Mouse (Mus musculus): ENCODE measurements around the gene Calm2. TPM values are rescaled to one million over a fixed set of nuclear protein-coding genes. Genes with fewer than 3 reads are reported as not detected.

The Calm2 gene
- polyA plus RNA-seq, 1 experiment: 271 TPM

DNA sequence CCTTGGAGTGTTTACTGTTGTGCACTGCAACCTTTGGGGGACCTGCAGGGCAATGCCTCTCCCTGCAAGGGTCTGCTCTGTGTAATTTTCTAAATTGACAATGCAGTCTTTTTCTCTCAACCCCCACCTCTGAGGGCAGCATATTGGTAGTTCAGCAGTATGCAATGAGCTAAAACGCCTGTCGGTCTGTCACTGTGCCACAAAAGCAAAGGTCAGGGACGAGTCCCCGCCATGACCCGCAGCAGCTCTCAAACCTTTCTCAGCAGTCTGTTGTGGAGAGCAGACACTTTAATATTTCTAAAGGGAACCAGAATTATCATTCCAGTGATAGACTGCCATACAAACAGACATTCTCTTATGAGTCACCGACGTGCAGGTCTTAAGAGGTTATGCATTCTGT is 11.2 kb upstream of the Calm2 start:
- Histone ChIP-seq H3K79me2 (ENCODE audit: control insufficient read depth, insufficient read depth) (no peaks in the 10 kb centered on the region), H3K27me3 (ENCODE audit: control insufficient read depth, insufficient read depth, insufficient read length) (no peaks in the 10 kb centered on the region), H3K4me2 (ENCODE audit: low read depth) (no peak overlapping the region), H3K36me3 (ENCODE audit: control insufficient read depth, insufficient read depth) (no peaks in the 10 kb centered on the region), H3ac (ENCODE audit: control insufficient read depth, insufficient read length) (no peak overlapping the region), H3K4me3 (no peak overlapping the region)
- TF ChIP-seq MAX (IDR thresholded peaks at IDR 0.05; ENCODE audit: low read depth) (no peak), POLR2A (IDR thresholded peaks at IDR 0.05; ENCODE audit: insufficient read length, low read depth) (no peak), USF1 (IDR thresholded peaks at IDR 0.05; ENCODE audit: low read depth) (no peak), POLR2AphosphoS2 (IDR thresholded peaks at IDR 0.05; ENCODE audit: insufficient read length, low read depth) (no peak), SRF (IDR thresholded peaks at IDR 0.05; ENCODE audit: control insufficient read depth, insufficient read length, low read depth) (no peak), TCF12 (IDR thresholded peaks at IDR 0.05; ENCODE audit: insufficient read depth, poor library complexity, severe bottlenecking) (no peak), MYOD1 (IDR thresholded peaks at IDR 0.05; ENCODE audit: control insufficient read depth in 1 of 3, insufficient read length in 2 of 3, low read depth in 2 of 3) (no peak), TCF3 (IDR thresholded peaks at IDR 0.05; ENCODE audit: insufficient read length, low read depth) (no peak), REST (IDR thresholded peaks at IDR 0.05; ENCODE audit: insufficient read depth, insufficient read length) (no peak), CEBPB (IDR thresholded peaks at IDR 0.05; ENCODE audit: insufficient read depth, poor library complexity, severe bottlenecking) (no peak), MYOG (IDR thresholded peaks at IDR 0.05; ENCODE audit: control insufficient read depth in 1 of 3, insufficient read depth in 1 of 3, insufficient read length in 2 of 3, low read depth in 2 of 3) (no peak), E2F4 (IDR thresholded peaks at IDR 0.05; ENCODE audit: insufficient read depth) (no peak)

GRCm38 (mm10) chr17:87454121-87454520 is 7.4 kb upstream of the Calm2 start:
- H3ac ChIP-seq (ENCODE audit: control insufficient read depth, insufficient read length): no peak overlapping the region
- H3K4me2 ChIP-seq (ENCODE audit: low read depth): no peak overlapping the region
- no peaks in the 10 kb centered on the region for H3K27me3 ChIP-seq (ENCODE audit: control insufficient read depth, insufficient read depth, insufficient read length)
- H3K79me2 ChIP-seq (ENCODE audit: control insufficient read depth, insufficient read depth): no peaks in the 10 kb centered on the region
- TF ChIP-seq E2F4 (IDR thresholded peaks at IDR 0.05; ENCODE audit: insufficient read depth) (no peak), SRF (IDR thresholded peaks at IDR 0.05; ENCODE audit: control insufficient read depth, insufficient read length, low read depth) (no peak), MYOG (IDR thresholded peaks at IDR 0.05; ENCODE audit: control insufficient read depth in 1 of 3, insufficient read depth in 1 of 3, insufficient read length in 2 of 3, low read depth in 2 of 3) (no peak), CEBPB (IDR thresholded peaks at IDR 0.05; ENCODE audit: insufficient read depth, poor library complexity, severe bottlenecking) (no peak), MAX (IDR thresholded peaks at IDR 0.05; ENCODE audit: low read depth) (no peak), POLR2A (IDR thresholded peaks at IDR 0.05; ENCODE audit: insufficient read length, low read depth) (no peak), TCF12 (IDR thresholded peaks at IDR 0.05; ENCODE audit: insufficient read depth, poor library complexity, severe bottlenecking) (no peak), TCF3 (IDR thresholded peaks at IDR 0.05; ENCODE audit: insufficient read length, low read depth) (no peak), POLR2AphosphoS2 (IDR thresholded peaks at IDR 0.05; ENCODE audit: insufficient read length, low read depth) (no peak), REST (IDR thresholded peaks at IDR 0.05; ENCODE audit: insufficient read depth, insufficient read length) (no peak), USF1 (IDR thresholded peaks at IDR 0.05; ENCODE audit: low read depth) (no peak), MYOD1 (IDR thresholded peaks at IDR 0.05; ENCODE audit: control insufficient read depth in 1 of 3, insufficient read length in 2 of 3, low read depth in 2 of 3) (no peak)
- H3K4me3 ChIP-seq: no peak overlapping the region
- no peaks in the 10 kb centered on the region for H3K36me3 ChIP-seq (ENCODE audit: control insufficient read depth, insufficient read depth)

DNA sequence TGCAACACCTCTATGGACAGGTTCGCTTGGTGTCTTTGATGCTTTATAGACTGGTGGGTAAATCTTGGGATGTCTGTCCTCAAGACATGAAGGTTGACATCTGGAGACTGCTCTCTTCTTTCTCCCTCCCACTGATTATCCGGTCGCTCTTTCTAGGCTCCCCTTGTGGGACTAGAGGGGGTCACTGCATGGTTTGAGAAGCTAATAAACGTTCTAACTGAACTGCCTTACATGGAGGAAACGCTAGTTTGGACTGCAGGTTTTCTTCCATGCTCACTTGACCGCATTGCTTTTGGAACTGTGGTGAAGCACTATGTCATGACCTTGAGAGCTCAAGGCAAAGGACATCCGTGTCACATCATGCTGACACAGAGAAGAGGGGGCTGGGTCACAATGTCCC is 6.6 kb upstream of the Calm2 start:
- H3K4me2 ChIP-seq (ENCODE audit: low read depth): no peak overlapping the region
- H3ac ChIP-seq (ENCODE audit: control insufficient read depth, insufficient read length): no peak overlapping the region
- no peaks in the 10 kb centered on the region for H3K36me3 ChIP-seq (ENCODE audit: control insufficient read depth, insufficient read depth)
- TF ChIP-seq TCF12 (IDR thresholded peaks at IDR 0.05; ENCODE audit: insufficient read depth, poor library complexity, severe bottlenecking): no peak
- TF ChIP-seq MYOG (IDR thresholded peaks at IDR 0.05; ENCODE audit: control insufficient read depth in 1 of 3, insufficient read depth in 1 of 3, insufficient read length in 2 of 3, low read depth in 2 of 3): no peak
- TF ChIP-seq MAX (IDR thresholded peaks at IDR 0.05; ENCODE audit: low read depth): no peak
- TF ChIP-seq TCF3 (IDR thresholded peaks at IDR 0.05; ENCODE audit: insufficient read length, low read depth): no peak
- TF ChIP-seq MYOD1 (IDR thresholded peaks at IDR 0.05; ENCODE audit: control insufficient read depth in 1 of 3, insufficient read length in 2 of 3, low read depth in 2 of 3): no peak
- TF ChIP-seq REST (IDR thresholded peaks at IDR 0.05; ENCODE audit: insufficient read depth, insufficient read length): no peak
- TF ChIP-seq SRF (IDR thresholded peaks at IDR 0.05; ENCODE audit: control insufficient read depth, insufficient read length, low read depth): no peak
- no peak for TF ChIP-seq E2F4 (IDR thresholded peaks at IDR 0.05; ENCODE audit: insufficient read depth)
- no peak for TF ChIP-seq POLR2A (IDR thresholded peaks at IDR 0.05; ENCODE audit: insufficient read length, low read depth)
- no peak for TF ChIP-seq POLR2AphosphoS2 (IDR thresholded peaks at IDR 0.05; ENCODE audit: insufficient read length, low read depth)
- no peak for TF ChIP-seq USF1 (IDR thresholded peaks at IDR 0.05; ENCODE audit: low read depth)
- no peak for TF ChIP-seq CEBPB (IDR thresholded peaks at IDR 0.05; ENCODE audit: insufficient read depth, poor library complexity, severe bottlenecking)
- H3K4me3 ChIP-seq: no peak overlapping the region
- H3K27me3 ChIP-seq (ENCODE audit: control insufficient read depth, insufficient read depth, insufficient read length): no peaks in the 10 kb centered on the region
- no peaks in the 10 kb centered on the region for H3K79me2 ChIP-seq (ENCODE audit: control insufficient read depth, insufficient read depth)

- no peak for TF ChIP-seq MYOD1 (IDR thresholded peaks at IDR 0.05; ENCODE audit: control insufficient read depth in 1 of 3, insufficient read length in 2 of 3, low read depth in 2 of 3)
- no peak for TF ChIP-seq E2F4 (IDR thresholded peaks at IDR 0.05; ENCODE audit: insufficient read depth)
- no peaks in the 10 kb centered on the region for H3K27me3 ChIP-seq (ENCODE audit: control insufficient read depth, insufficient read depth, insufficient read length)
- peaks cover 22% of the 10 kb centered on the region for H3K79me2 ChIP-seq (ENCODE audit: control insufficient read depth, insufficient read depth)
- no peak overlapping the region for H3K4me3 ChIP-seq
- H3K36me3 ChIP-seq (ENCODE audit: control insufficient read depth, insufficient read depth): peaks cover 2% of the 10 kb centered on the region
- no peak overlapping the region for H3K4me2 ChIP-seq (ENCODE audit: low read depth)
- no peak overlapping the region for H3ac ChIP-seq (ENCODE audit: control insufficient read depth, insufficient read length)
These were observed 2.1 kb upstream of the Calm2 start for GRCm38 (mm10) chr17:87448881-87449280.

GRCm38 (mm10) chr17:87448339-87448738 is 1.6 kb upstream of the Calm2 start:
- no peak for TF ChIP-seq CEBPB (IDR thresholded peaks at IDR 0.05; ENCODE audit: insufficient read depth, poor library complexity, severe bottlenecking)
- TF ChIP-seq MYOD1 (IDR thresholded peaks at IDR 0.05; ENCODE audit: control insufficient read depth in 1 of 3, insufficient read length in 2 of 3, low read depth in 2 of 3): no peak
- no peak for TF ChIP-seq MAX (IDR thresholded peaks at IDR 0.05; ENCODE audit: low read depth)
- no peak for TF ChIP-seq POLR2AphosphoS2 (IDR thresholded peaks at IDR 0.05; ENCODE audit: insufficient read length, low read depth)
- no peak for TF ChIP-seq TCF12 (IDR thresholded peaks at IDR 0.05; ENCODE audit: insufficient read depth, poor library complexity, severe bottlenecking)
- no peak for TF ChIP-seq TCF3 (IDR thresholded peaks at IDR 0.05; ENCODE audit: insufficient read length, low read depth)
- no peak for TF ChIP-seq MYOG (IDR thresholded peaks at IDR 0.05; ENCODE audit: control insufficient read depth in 1 of 3, insufficient read depth in 1 of 3, insufficient read length in 2 of 3, low read depth in 2 of 3)
- TF ChIP-seq POLR2A (IDR thresholded peaks at IDR 0.05; ENCODE audit: insufficient read length, low read depth): no peak
- TF ChIP-seq E2F4 (IDR thresholded peaks at IDR 0.05; ENCODE audit: insufficient read depth): no peak
- no peak for TF ChIP-seq USF1 (IDR thresholded peaks at IDR 0.05; ENCODE audit: low read depth)
- no peak for TF ChIP-seq REST (IDR thresholded peaks at IDR 0.05; ENCODE audit: insufficient read depth, insufficient read length)
- no peak for TF ChIP-seq SRF (IDR thresholded peaks at IDR 0.05; ENCODE audit: control insufficient read depth, insufficient read length, low read depth)
- H3K79me2 ChIP-seq (ENCODE audit: control insufficient read depth, insufficient read depth): peaks cover 27% of the 10 kb centered on the region
- no peaks in the 10 kb centered on the region for H3K27me3 ChIP-seq (ENCODE audit: control insufficient read depth, insufficient read depth, insufficient read length)
- H3K36me3 ChIP-seq (ENCODE audit: control insufficient read depth, insufficient read depth): peaks cover 7% of the 10 kb centered on the region
- H3K4me2 ChIP-seq (ENCODE audit: low read depth): no peak overlapping the region
- no peak overlapping the region for H3ac ChIP-seq (ENCODE audit: control insufficient read depth, insufficient read length)
- no peak overlapping the region for H3K4me3 ChIP-seq
